Mouse (Mus musculus): ENCODE results near the gene Diras2.
"Not testable (repeated sequence)": the region's sequence is repeated elsewhere in the genome, so short reads cannot be mapped to it uniquely, and the experiment has no call there.

The Diras2 gene

DNA sequence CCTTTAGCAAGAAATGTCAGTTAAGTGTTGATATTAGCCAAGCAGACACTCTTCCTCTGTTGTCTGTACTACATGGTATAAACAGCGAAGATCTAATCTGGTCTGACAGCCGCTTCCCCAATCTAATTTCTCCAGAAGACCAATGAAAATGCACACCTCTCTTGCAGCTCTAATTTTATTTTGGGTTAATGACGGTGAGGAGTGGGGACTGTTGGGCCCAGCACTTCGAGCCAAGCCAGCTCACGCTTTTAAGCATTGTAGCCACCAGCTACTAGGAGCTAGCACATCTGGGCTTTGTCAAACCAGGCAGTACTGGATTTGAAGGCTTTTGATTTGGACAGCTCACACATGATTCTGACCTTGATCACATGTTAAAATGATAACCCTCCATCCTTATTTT lies 14.1 kb downstream of the Diras2 start:
- no peak for DNase-seq (ENCODE audit: low spot score)

- no peak for DNase-seq (ENCODE audit: low spot score)
Observed at GRCm38 (mm10) chr13:52516561-52516960, 14.5 kb downstream of the Diras2 start.

GRCm38 (mm10) chr13:52516051-52516450 lies 15.0 kb downstream of the Diras2 start:
- no peak for DNase-seq (ENCODE audit: low spot score)

DNA sequence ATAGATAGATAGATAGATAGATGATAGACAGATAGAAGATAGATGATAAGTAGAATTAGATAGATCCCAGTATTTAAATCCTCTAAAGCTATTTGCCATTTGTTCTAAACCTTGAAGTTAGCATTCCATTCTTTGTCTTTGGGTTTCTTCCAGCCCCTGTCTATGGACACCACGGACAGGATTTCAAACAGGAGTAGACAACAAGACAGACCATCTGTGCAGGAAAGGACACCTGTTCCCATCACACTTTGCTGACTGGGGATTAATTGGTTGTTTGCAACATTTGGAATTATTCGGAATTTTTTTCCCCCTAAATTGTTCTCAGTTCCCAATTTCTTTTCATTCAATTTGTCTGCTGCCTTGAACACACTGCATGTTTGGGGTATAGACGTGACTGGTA lies 17.5 kb downstream of the Diras2 start:
- DNase-seq (ENCODE audit: low spot score) = no peak

GRCm38 (mm10) chr13:52512356-52512755 lies 18.7 kb downstream of the Diras2 start:
- no peak for DNase-seq (ENCODE audit: low spot score)

- DNase-seq (ENCODE audit: low spot score) = no peak
Observed at GRCm38 (mm10) chr13:52510172-52510880, 20.8 kb downstream of the Diras2 start.

DNA sequence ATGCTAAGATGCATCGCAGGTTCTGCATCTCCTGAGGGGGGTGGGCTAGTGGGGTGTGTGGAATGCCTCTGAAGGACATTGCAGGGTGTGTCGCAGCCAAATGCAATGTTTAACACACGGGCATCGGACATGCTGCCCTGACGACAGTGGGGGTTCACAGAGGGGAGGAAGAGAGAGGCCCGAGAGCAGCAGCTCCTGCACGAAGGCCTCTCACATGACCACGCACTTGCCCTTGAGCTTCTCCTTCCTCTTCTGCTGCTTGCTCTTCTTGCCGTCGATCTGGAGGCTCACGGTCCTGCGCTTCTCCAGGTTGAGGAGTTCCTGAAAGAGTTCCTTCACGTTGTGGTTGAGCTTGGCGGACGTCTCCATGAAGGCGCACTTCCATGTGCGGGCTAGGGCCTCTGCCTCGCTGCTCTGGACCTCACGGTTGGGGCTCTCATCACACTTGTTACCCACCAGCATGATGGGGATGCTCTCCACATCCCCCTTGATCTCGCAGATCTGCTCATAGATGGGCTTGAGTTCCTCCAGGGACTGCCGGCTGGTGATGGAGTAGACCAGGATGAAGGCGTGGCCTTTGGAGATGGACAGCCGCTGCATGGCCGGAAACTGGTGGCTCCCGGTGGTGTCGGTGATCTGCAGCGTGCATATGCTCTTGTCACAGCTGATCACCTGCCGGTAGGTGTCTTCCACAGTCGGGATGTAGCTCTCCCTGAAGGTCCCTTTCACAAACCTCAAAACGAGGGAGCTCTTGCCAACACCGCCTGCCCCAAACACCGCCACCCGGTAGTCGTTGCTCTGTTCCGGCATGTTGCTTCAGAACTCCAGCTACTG lies 23.4 kb downstream of the Diras2 start:
- DNase-seq (ENCODE audit: low spot score) = no peak

- not testable (repeated sequence) for DNase-seq (ENCODE audit: low spot score)
Observed at GRCm38 (mm10) chr13:52506822-52507221, 24.3 kb downstream of the Diras2 start.

- not testable (repeated sequence) for DNase-seq (ENCODE audit: low spot score)
Observed at GRCm38 (mm10) chr13:52505683-52506285, 25.3 kb downstream of the Diras2 start.

DNA sequence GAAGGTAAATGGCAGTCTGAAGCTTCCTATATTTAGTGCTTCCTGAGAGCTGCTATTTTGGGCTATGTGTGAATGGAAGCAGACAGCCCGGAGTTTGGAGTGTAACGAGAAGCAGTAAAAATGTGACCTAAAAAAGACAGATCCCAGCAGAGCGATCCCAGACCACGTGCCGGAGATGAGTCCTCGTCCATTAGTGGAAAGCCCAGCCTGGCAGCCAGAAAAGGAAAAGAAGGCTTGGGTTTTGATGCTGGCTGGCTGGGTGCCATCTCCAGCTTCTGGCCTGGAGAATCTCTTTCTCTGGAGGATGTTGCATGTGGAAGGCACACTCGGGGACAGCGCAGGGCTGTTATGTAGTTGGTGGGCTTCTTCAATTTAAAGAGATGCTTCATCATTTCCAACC lies 29.4 kb downstream of the Diras2 start:
- DNase-seq (ENCODE audit: low spot score) = no peak

GRCm38 (mm10) chr13:52497029-52497550 lies 34.0 kb downstream of the Diras2 start:
- DNase-seq (ENCODE audit: low spot score) = no peak

DNA sequence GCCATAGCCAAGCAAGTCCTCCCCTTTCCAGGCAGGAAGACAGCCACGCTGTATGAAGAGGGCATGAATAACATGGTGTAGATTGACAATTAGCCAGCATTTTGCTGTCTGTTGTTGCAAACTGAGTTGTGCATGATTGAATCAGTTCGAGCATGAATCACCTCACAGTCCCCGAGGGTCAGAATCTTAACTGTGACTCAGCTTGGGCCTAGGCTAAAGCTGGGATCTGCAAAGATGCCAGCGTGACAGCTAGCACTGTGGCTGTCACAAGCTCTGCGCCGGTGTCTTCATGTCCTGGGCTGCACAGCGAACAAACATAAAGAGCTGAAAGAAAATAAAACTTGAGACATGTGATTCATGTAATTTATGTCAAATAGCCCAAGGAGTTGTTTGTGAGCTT lies 42.3 kb downstream of the Diras2 start:
- DNase-seq (ENCODE audit: low spot score) = no peak

GRCm38 (mm10) chr13:52484064-52484463 lies 47.0 kb downstream of the Diras2 start:
- DNase-seq (ENCODE audit: low spot score) = no peak

- DNase-seq (ENCODE audit: low spot score) = peak; percentile 41
Observed at GRCm38 (mm10) chr13:52481786-52482185, 49.3 kb downstream of the Diras2 start.

- no peak for DNase-seq (ENCODE audit: low spot score)
Observed at GRCm38 (mm10) chr13:52479146-52479545, 51.9 kb downstream of the Diras2 start.

- no peak for DNase-seq (ENCODE audit: low spot score)
Observed at GRCm38 (mm10) chr13:52476998-52477601, 54.0 kb downstream of the Diras2 start.

DNA sequence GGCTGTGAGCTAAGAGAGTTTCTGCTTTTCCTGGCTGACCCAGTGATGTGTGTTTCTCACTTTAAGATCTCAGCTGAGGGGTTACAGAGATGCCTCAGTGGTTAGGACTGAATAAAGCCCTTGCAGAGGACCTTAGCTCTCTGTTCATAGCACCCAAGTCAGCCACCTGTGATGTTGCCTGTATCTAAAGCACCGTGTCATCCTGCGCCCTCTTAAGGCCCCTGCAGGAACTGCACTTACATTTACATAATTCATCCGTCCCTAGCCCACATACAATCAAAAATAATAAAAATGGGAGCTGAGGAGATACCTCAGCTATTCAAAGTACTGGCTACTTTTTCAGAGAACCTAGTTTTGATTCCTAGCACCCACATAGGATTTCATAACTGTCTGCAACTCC lies 54.9 kb downstream of the Diras2 start:
- no peak for DNase-seq (ENCODE audit: low spot score)

- DNase-seq (ENCODE audit: low spot score) = no peak
Observed at GRCm38 (mm10) chr13:52475264-52475663, 55.8 kb downstream of the Diras2 start.

- no peak for DNase-seq (ENCODE audit: low spot score)
Observed at GRCm38 (mm10) chr13:52474807-52475206, 56.3 kb downstream of the Diras2 start.

GRCm38 (mm10) chr13:52469795-52470690 lies 61.0 kb downstream of the Diras2 start:
- no peak for DNase-seq (ENCODE audit: low spot score)

DNA sequence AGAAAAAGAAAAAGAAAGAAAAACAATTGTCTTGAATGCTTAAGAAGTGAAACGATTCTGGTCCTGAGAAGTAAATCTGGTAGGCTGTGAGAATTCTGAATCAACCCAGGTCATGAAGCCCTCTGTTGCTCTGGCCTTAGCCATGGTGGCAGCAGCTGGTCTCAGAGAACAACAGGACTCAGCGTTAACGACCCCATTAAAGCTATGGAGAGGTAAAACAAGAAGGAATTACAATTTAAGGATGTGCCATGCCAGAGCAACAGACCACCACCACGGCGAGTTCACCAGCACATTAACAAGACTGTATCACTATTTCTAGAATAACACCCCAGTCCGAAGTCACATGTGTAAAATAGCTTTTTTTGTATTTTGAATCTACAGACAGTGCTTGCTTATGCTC lies 65.9 kb downstream of the Diras2 start:
- no peak for DNase-seq (ENCODE audit: low spot score)
